Mouse (Mus musculus): ENCODE measurements at regions not wholly inside any gene's neighbourhood (a gene's known extent, or its start where the extent isn't known, plus 50 kb on each side); places are given as distances from the start of the nearest gene placed in this dataset.

- no peak for DNase-seq (ENCODE audit: low spot score in 2 of 2)
Measured at GRCm38 (mm10) chr16:27878499-27878898, 489.8 kb downstream of the Ccdc50 start.

- no peak for DNase-seq (ENCODE audit: low spot score in 2 of 2)
Measured at GRCm38 (mm10) chr16:27878950-27879349, 490.3 kb downstream of the Ccdc50 start.

GRCm38 (mm10) chr16:27884363-27884762 is 495.7 kb downstream of the Ccdc50 start:
- no peak for DNase-seq (ENCODE audit: low spot score in 2 of 2)

GRCm38 (mm10) chr16:27906036-27906435 is 517.4 kb downstream of the Ccdc50 start:
- DNase-seq (ENCODE audit: low spot score in 2 of 2): no peak

GRCm38 (mm10) chr16:27915422-27915821 is 526.8 kb downstream of the Ccdc50 start:
- DNase-seq (ENCODE audit: low spot score in 2 of 2): no peak

- peak in 1 of 2 experiments; percentile 26 for DNase-seq (ENCODE audit: low spot score in 2 of 2)
Measured at GRCm38 (mm10) chr16:27925528-27926360, 537.1 kb downstream of the Ccdc50 start.

- no peak for DNase-seq (ENCODE audit: low spot score in 2 of 2)
Measured at GRCm38 (mm10) chr16:27926361-27926651, 537.6 kb downstream of the Ccdc50 start.

- DNase-seq (ENCODE audit: low spot score in 2 of 2): no peak
Measured at GRCm38 (mm10) chr16:27949291-27949690, 560.6 kb downstream of the Ccdc50 start.

- peak; percentile 35 for DNase-seq (ENCODE audit: low spot score in 2 of 2)
Measured at GRCm38 (mm10) chr16:27949811-27950210, 561.1 kb downstream of the Ccdc50 start.

- no peak for DNase-seq (ENCODE audit: low spot score in 2 of 2)
Measured at GRCm38 (mm10) chr16:27962811-27963210, 574.1 kb downstream of the Ccdc50 start.

- DNase-seq (ENCODE audit: low spot score in 2 of 2): no peak
Measured at GRCm38 (mm10) chr16:27978730-27979440, 590.2 kb downstream of the Ccdc50 start.

- no peak for DNase-seq (ENCODE audit: low spot score in 2 of 2)
Measured at GRCm38 (mm10) chr16:28015276-28015897, 626.7 kb downstream of the Ccdc50 start.

- no peak for DNase-seq (ENCODE audit: low spot score in 2 of 2)
Measured at GRCm38 (mm10) chr16:28018311-28018710, 629.6 kb downstream of the Ccdc50 start.

GRCm38 (mm10) chr16:28038954-28039353 is 650.3 kb downstream of the Ccdc50 start:
- DNase-seq (ENCODE audit: low spot score in 2 of 2): no peak

- no peak for DNase-seq (ENCODE audit: low spot score in 2 of 2)
Measured at GRCm38 (mm10) chr16:28043046-28043445, 654.4 kb downstream of the Ccdc50 start.

GRCm38 (mm10) chr16:28064785-28065301 is 676.2 kb downstream of the Ccdc50 start:
- no peak for DNase-seq (ENCODE audit: low spot score in 2 of 2)

GRCm38 (mm10) chr16:28082891-28083649 is 669.8 kb downstream of the Fgf12 start:
- no peak for DNase-seq (ENCODE audit: low spot score in 2 of 2)

GRCm38 (mm10) chr16:28089489-28090134 is 663.3 kb downstream of the Fgf12 start:
- peak in 1 of 2 experiments; percentile 25 for DNase-seq (ENCODE audit: low spot score in 2 of 2)

- peak; percentile 27 to 38 for DNase-seq (ENCODE audit: low spot score in 2 of 2)
Measured at GRCm38 (mm10) chr16:28104255-28105076, 648.4 kb downstream of the Fgf12 start.

- no peak for DNase-seq (ENCODE audit: low spot score in 2 of 2)
Measured at GRCm38 (mm10) chr16:28105085-28105484, 647.8 kb downstream of the Fgf12 start.

Measured in right cerebral cortex, postnatal 10 days (tissue).